Mouse (Mus musculus): ENCODE measurements around the gene Crp.
A peak's percentile ranks its signal among the peaks of the same experiment; 100 is the strongest.

Gene Crp

GRCm38 (mm10) chr1:172751241-172751640, 53.4 kb downstream of the Crp start:
- no peak for DNase-seq

DNA sequence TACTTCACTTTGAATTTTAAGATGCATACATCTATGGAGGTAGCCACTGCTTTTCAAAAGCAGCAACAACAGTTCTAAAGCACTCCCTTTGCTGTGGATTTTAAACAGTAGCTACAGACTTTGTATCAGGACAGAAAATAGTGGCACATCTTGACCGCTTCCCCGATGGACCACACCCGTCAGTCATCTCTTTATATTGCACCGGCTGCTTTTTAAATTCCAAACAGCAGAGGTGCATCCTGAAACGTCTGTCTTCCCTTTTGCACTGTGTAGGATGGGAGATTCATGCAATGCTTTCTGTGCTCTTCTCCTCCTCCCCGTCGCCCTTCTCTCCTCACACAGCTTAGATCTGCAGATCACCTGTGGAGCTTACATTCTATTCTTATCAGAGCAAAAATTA, 57.3 kb downstream of the Crp start:
- DNase-seq = no peak

DNA sequence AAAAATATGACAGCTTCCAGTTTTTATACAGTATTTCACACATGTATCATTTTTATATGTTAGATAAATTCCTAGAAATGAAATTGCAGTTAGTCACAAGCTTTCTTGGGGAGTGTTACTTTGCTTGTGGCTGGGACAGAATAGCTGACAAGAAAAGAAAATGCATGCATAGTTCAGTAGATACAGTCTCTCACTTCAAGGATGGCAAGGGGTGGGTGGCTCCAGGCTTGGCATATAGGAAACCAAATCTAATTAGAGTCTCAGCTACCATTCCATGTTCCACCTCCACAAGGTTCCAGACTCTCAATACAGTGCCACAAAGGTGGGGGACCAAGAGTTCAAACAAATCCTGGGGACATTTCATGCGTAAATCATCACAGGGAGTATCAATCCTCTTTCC, 61.7 kb downstream of the Crp start:
- DNase-seq = no peak

- no peak for DNase-seq
Observed at GRCm38 (mm10) chr1:172779195-172779594, 81.3 kb downstream of the Crp start.

DNA sequence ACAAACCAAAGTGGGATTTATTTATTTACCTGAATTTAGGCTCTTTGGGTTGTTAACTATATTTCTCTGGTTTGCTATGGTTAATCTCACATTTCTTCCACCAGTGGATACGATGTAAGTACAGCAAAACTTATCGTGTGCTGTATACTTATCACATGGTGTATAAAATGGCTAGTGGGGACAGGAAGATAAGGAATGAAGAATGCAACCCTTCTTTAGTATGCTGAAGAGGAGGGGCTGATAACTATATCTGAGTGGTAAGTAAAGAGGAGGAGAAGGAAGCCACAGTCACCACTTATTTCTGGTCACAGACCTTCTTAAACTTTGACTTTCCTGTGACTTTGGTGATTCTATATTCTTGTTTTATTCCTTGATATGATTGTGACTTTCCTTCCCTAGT, 87.5 kb downstream of the Crp start:
- DNase-seq = no peak

DNA sequence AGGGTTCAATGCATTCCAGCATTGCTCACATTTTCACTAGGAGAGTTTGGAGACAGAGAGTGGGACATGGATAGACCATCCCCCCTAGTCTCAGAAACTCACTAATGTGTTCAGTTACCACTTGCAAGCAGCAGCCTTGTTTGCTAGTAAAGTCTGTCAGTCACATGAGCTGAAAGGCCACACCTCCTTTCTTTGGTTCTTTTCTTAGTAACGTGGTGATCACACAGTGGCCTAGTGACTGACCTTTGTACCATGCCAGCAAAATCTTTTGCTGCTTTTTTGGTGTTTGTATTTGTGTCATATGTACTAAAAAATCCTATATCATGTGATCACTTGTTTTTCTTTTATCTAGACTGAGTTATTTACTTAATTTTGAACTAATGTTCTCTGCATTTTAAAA, 88.0 kb downstream of the Crp start:
- no peak for DNase-seq

GRCm38 (mm10) chr1:172828975-172829374, 131.1 kb downstream of the Crp start:
- DNase-seq = no peak

- DNase-seq = no peak
Observed at GRCm38 (mm10) chr1:172847044-172847761, 149.3 kb downstream of the Crp start.

GRCm38 (mm10) chr1:172848171-172848570, 150.3 kb downstream of the Crp start:
- no peak for DNase-seq

- DNase-seq = peak; percentile 27
Observed at GRCm38 (mm10) chr1:172875265-172875664, 177.4 kb downstream of the Crp start.

DNA sequence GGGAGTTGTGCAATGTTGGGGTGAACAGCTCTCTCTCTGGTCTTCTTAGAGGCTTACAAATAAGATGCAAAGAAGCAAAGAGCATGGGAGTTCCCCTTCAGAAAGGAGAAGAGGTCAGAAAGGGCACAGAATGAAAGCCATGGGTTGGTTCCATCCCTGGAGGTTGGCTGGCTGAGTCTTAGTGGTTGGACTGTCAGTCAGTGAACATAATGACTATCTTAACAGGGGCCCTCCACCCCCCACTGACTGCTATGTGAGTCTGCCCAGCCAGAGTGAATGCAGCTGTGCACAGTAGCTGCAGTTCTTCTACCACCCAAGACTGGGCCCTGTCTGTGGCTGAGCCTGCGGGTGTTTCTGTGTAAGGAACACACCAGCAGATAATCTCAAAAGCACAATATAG, 178.8 kb downstream of the Crp start:
- DNase-seq = peak; percentile 45
